Mouse (Mus musculus) liver, embryonic 16.5 days (tissue): Measurements from ENCODE around the gene Pnpla8. TPM values are rescaled to one million over a fixed set of nuclear protein-coding genes. Genes with fewer than 3 reads are reported as not detected.
"Not testable (repeated sequence)": the region's sequence is repeated elsewhere in the genome, so short reads cannot be mapped to it uniquely, and the experiment has no call there.

Experiments
- ATAC-seq: fragments of 200-750 bp; cut with Nextera tagmentation; 2 replicates; pipeline ENCODE4 v1.8.0; 2017; ENCODE audit warnings: low read depth, mild to moderate bottlenecking, moderate number of reproducible peaks, moderate library complexity
- H3K27ac ChIP-seq: fragments of 300-500 bp; sonication (generic); 2 replicates; pipeline ENCODE4 v1.5.1; 2014; ENCODE audit warnings: mild to moderate bottlenecking, low read length
- H3K27me3 ChIP-seq: fragments of 300-500 bp; sonication (generic); 2 replicates; pipeline ENCODE4 v1.6.1; 2014; ENCODE audit warnings: low read depth, low read length, mixed read lengths; ENCODE audit not compliant: control insufficient read depth, insufficient read depth
- H3K36me3 ChIP-seq: fragments of 300-500 bp; sonication (generic); 2 replicates; pipeline ENCODE4 v1.6.1; 2014; ENCODE audit warnings: mild to moderate bottlenecking; ENCODE audit not compliant: control insufficient read depth, insufficient read depth
- H3K4me1 ChIP-seq: fragments of 300-500 bp; sonication (generic); 2 replicates; pipeline ENCODE4 v1.6.1; 2014; ENCODE audit warnings: low read depth, low read length, mixed read lengths; ENCODE audit not compliant: control insufficient read depth
- H3K4me2 ChIP-seq: fragments of 300-500 bp; sonication (generic); 2 replicates; pipeline ENCODE4 v1.6.1; 2014; ENCODE audit warnings: low read depth, low read length, mixed read lengths
- H3K4me3 ChIP-seq: fragments of 300-500 bp; sonication (generic); 2 replicates; pipeline ENCODE4 v1.5.1; 2014; ENCODE audit warnings: low read depth, mild to moderate bottlenecking, low read length
- H3K9ac ChIP-seq: fragments of 300-500 bp; sonication (generic); 2 replicates; pipeline ENCODE4 v1.6.1; 2014; ENCODE audit warnings: low read depth, low read length
- H3K9me3 ChIP-seq: fragments of 300-500 bp; sonication (generic); replicated peaks from 2 replicates; pipeline ENCODE4 v1.6.1; 2016; ENCODE audit warnings: low read length; ENCODE audit not compliant: control insufficient read depth
- WGBS: fragments of 180-500 bp; shearing (Covaris S2); extraction: QIAGEN DNeasy Blood & Tissue Kit; methylation state at CpG from one replicate; pipeline ENCODE4 v1.1.7; 2014; ENCODE audit not compliant: insufficient replicate concordance; 5-methylcytosine and 5-hydroxymethylcytosine counted together
- polyA plus RNA-seq: library from polyadenylated mRNA; unstranded; fragments of >200 nt; fragmentation: Nextera tagmentation; extraction: Ambion mirVana; gene quantifications from 2 replicates; pipeline ENCODE4 v1.2.1, GENCODE M21; 2015

Pnpla8 gene
- polyA plus RNA-seq = 27.4 and 32.6 TPM in 2 replicates

- peak within 1 kb of the TSS; percentile 56 for H3K4me3 ChIP-seq
- 65% methylated on average over 2 of the region's 2 CpGs for WGBS
- H3K9me3 ChIP-seq, H3K36me3 ChIP-seq, H3K4me1 ChIP-seq, H3K27ac ChIP-seq, ATAC-seq: not testable (repeated sequence)
- H3K27me3 ChIP-seq = peaks cover 11% of the 10 kb centered on the region
- peak within 1 kb of the TSS; percentile 69 for H3K4me2 ChIP-seq
- H3K9ac ChIP-seq = peak within 1 kb of the TSS; percentile 37; the same call in 1 of the 2 replicates
These were observed at the start of gene Pnpla8 for GRCm38 (mm10) chr12:44221070-44221469. TSS of gene Pnpla8 (plus strand) at chr12:44221370.

DNA sequence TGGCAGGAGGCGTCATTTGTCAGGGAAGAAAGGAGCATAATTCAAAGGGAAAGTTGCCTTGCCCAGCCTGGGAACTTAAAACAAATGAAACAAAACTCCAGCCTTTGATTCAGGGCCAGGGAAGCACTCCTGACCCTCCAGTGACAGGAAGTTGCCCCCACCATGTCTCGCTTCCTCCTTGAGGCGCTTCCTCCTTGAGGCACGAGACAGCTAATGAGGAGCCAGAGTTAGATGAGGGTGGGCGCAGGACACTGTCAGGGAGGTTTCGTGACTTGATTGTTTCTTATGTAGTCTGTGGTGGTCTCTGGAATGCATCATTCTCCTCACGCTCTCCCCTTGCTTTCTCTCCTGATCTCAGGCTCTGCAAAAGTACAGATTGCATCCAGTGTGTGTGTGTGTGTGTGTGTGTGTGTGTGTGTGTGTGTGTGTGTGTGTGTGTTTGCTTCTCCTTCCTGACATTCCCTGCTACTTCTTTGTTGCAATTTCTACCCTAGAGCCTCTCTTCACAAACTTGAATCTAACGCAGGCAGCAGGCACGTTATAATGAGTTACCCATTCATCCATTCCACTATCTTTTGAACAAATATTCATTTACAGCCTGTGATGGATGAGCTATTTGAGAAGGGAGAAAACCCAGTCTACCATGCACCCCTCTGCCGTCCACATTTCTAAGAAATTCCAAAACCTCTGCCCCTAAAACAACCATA is 44.7 kb upstream of the Pnpla8 start:
- Histone ChIP-seq H3K27ac (no peak overlapping the region), H3K4me1 (no peaks in the 10 kb centered on the region), H3K4me2 (no peak overlapping the region), H3K27me3 (no peaks in the 10 kb centered on the region), H3K4me3 (no peak overlapping the region), H3K9me3 (no peaks in the 10 kb centered on the region), H3K9ac (no peak overlapping the region), H3K36me3 (no peaks in the 10 kb centered on the region)
- ATAC-seq = no peak
- 34% methylated on average over 10 of the region's 10 CpGs for WGBS

- no peaks in the 10 kb centered on the region for H3K4me1 ChIP-seq
- H3K36me3 ChIP-seq = no peaks in the 10 kb centered on the region
- H3K4me3 ChIP-seq = no peak overlapping the region
- H3K4me2 ChIP-seq = no peak overlapping the region
- H3K9ac ChIP-seq = no peak overlapping the region
- WGBS = 52% methylated on average over 2 of the region's 2 CpGs
- no peak overlapping the region for H3K27ac ChIP-seq
- H3K9me3 ChIP-seq = no peaks in the 10 kb centered on the region
- no peak for ATAC-seq
- no peaks in the 10 kb centered on the region for H3K27me3 ChIP-seq
These were observed 44.2 kb upstream of the Pnpla8 start for GRCm38 (mm10) chr12:44177038-44177355.

- H3K27ac ChIP-seq = no peak overlapping the region
- no peaks in the 10 kb centered on the region for H3K4me1 ChIP-seq
- H3K27me3 ChIP-seq = no peaks in the 10 kb centered on the region
- H3K4me3 ChIP-seq = no peak overlapping the region
- H3K9me3 ChIP-seq = no peaks in the 10 kb centered on the region
- ATAC-seq = no peak
- H3K4me2 ChIP-seq = no peak overlapping the region
- WGBS = 46% methylated on average over 9 of the region's 9 CpGs
- H3K36me3 ChIP-seq = no peaks in the 10 kb centered on the region
- H3K9ac ChIP-seq = no peak overlapping the region
These were observed 39.8 kb upstream of the Pnpla8 start for GRCm38 (mm10) chr12:44181081-44181982.

DNA sequence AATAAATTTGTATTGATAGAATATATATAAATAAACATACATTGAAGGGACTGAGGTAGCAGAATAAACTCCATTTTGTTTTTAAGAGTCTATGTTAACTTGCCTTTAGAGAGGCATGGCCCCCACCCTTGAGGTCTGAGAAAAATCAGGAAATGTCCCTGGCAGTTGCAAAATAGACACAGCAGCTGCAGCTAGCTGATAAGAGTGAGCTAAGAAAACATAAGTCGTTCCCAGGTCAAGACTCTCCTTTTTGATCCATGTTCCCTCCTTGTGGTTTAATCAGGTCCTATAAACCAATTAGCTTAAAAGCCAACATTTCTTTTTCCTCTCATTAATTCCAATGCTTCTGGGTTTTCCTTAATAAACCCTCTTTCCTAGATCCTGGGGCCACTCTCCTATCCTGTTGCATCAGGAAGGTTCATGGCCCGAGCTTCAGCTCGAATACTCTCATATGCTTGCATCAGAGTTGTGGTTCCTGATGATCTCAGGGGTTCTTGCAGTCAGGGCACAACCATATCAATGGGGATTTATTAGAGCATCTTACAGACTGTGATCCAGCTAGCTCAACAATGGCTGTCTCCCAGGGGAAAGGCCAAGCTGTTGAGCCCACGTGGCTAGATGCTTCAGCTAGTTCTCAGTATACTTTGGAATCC is 23.2 kb upstream of the Pnpla8 start:
- ATAC-seq = peak; percentile 71
- 12% methylated on average over 4 of the region's 4 CpGs for WGBS
- Histone ChIP-seq H3K27me3 (no peaks in the 10 kb centered on the region), H3K4me3 (no peak overlapping the region), H3K4me2 (no peak overlapping the region), H3K9ac (no peak overlapping the region), H3K36me3 (no peaks in the 10 kb centered on the region), H3K27ac (no peak overlapping the region), H3K9me3 (no peaks in the 10 kb centered on the region), H3K4me1 (no peaks in the 10 kb centered on the region; the same call in none of the 2 replicates)

GRCm38 (mm10) chr12:44209141-44209823 is 11.9 kb upstream of the Pnpla8 start:
- H3K4me2 ChIP-seq = peak overlapping the region; percentile 96
- H3K9me3 ChIP-seq = no peaks in the 10 kb centered on the region
- H3K27ac ChIP-seq = peak overlapping the region; percentile 77
- no peaks in the 10 kb centered on the region; the same call in 1 of the 2 replicates for H3K36me3 ChIP-seq
- peak overlapping the region; percentile 87 for H3K9ac ChIP-seq
- under 1% methylated on average over 37 of the region's 37 CpGs for WGBS
- peak; percentile 1; the same call in 1 of the 2 replicates for ATAC-seq
- no peaks in the 10 kb centered on the region for H3K27me3 ChIP-seq
- H3K4me1 ChIP-seq = peaks cover 5% of the 10 kb centered on the region
- peak overlapping the region; percentile 91 for H3K4me3 ChIP-seq

DNA sequence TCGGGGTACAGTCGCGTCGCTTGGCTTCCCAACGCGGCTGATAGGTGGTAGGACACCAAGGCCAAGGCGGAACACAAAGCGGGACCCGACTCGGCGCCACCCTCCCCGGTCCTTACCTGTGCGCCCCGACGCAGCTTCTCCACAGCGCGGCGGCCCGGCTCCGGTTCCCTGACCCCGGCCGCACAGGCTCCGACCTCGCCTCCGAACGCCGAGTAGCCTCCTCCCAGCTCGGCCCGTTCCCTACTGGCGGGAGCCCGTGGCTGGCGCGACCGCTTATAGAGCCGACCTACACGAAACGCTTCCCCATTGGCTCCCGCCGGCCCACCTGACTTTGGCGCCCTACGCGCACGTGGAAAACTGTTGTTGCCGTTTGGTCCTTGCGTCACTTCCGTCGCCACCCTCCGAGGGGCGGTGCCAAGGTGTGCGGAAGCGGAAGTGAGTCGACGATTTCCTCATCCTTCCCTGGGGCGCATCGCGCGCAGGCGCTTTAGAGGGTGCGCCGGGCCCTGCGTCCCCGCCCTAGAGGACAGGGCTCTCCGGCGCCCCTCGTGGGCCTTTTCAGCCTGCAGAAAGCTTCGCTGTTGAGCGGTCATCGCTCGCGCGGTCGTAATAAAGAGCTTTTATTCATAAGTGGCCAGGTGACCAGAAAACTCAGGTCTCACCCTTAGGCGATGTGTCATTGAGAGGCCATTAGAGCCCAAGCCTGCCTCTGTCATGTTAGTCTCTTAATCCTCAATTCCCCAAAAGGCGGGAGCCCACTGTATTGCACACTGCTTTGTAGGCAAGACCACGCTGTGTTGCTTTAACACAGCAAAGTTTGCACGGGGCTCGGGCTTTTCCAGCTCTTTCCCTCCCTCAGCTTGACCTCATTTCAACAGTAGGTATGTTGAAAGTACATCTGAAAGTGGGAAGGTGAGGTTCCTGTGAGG is 11.1 kb upstream of the Pnpla8 start, which contains the start of gene Dnajb9:
Gene Dnajb9 (minus strand): TSS at position 503 of the 929 bp plus-strand sequence.
- Histone ChIP-seq H3K4me3 (peak within 1 kb of the TSS; percentile 91), H3K27me3 (no peaks in the 10 kb centered on the region), H3K9ac (peak within 1 kb of the TSS; percentile 87), H3K4me2 (peak within 1 kb of the TSS; percentile 96), H3K9me3 (no peaks in the 10 kb centered on the region), H3K36me3 (no peaks in the 10 kb centered on the region; the same call in 1 of the 2 replicates), H3K27ac (peak within 1 kb of the TSS; percentile 77), H3K4me1 (peaks cover 5% of the 10 kb centered on the region)
- WGBS = under 1% methylated on average over 77 of the region's 77 CpGs
- peak; percentile 97 for ATAC-seq

GRCm38 (mm10) chr12:44211555-44211954 is 9.6 kb upstream of the Pnpla8 start:
- WGBS = 70% methylated on average over 3 of the region's 3 CpGs
- H3K27me3 ChIP-seq = no peaks in the 10 kb centered on the region
- H3K4me2 ChIP-seq = no peak overlapping the region
- no peaks in the 10 kb centered on the region for H3K9me3 ChIP-seq
- H3K4me1 ChIP-seq = peaks cover 5% of the 10 kb centered on the region
- no peaks in the 10 kb centered on the region for H3K36me3 ChIP-seq
- no peak overlapping the region for H3K27ac ChIP-seq
- H3K9ac ChIP-seq = no peak overlapping the region
- ATAC-seq = no peak
- no peak overlapping the region for H3K4me3 ChIP-seq
